Mouse (Mus musculus): ENCODE results near the gene Depp1.
"Not testable (repeated sequence)": the region's sequence is repeated elsewhere in the genome, so short reads cannot be mapped to it uniquely, and the experiment has no call there.

Gene Depp1

DNA sequence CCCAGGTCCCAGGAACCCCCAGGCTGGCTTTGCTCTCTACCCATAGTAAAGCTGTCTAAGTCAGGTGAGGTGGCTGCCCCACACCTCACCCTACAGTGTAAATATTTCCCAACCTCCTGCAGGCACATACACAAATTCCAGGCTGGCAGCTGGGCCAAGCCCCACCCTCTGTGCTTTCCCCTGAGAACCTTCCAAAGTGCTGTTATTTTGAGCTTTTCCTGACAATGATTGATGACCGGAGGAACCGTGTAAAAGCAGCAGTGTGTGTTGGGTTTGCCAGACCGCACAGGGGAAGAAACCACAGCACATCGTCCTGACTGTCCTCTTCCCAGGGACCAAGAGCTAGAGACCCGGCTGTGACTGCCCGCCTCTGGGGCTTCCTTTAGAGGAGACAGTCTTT lies at the start of gene Depp1:
Gene Depp1, plus strand, starts transcription at position 204 of the 400 bp plus-strand sequence.
- peak; percentile 84 to 88 for DNase-seq (ENCODE audit: low spot score in 2 of 2)

DNA sequence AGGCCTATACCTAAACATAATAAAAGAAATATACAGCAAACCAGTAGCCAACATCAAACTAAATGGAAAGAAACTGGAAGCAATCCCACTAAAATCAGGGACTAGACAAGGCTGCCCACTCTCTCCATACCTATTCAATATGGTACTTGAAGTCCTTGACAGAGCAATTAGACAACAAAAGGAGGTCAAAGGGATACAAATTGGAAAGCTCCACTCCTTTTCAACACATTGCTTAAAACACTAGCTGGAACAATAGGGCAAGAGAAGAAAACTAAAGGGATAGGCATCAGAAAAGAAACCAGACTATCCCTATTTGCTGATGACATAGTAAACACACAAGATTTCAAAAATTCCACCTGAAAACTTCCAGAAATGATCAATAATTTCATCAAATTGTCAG lies 49.4 kb upstream of the Depp1 start:
- not testable (repeated sequence) for DNase-seq (ENCODE audit: low spot score in 2 of 2)

- DNase-seq (ENCODE audit: low spot score in 2 of 2), result no peak
Observed at GRCm38 (mm10) chr6:116607230-116607629, 43.2 kb upstream of the Depp1 start.

DNA sequence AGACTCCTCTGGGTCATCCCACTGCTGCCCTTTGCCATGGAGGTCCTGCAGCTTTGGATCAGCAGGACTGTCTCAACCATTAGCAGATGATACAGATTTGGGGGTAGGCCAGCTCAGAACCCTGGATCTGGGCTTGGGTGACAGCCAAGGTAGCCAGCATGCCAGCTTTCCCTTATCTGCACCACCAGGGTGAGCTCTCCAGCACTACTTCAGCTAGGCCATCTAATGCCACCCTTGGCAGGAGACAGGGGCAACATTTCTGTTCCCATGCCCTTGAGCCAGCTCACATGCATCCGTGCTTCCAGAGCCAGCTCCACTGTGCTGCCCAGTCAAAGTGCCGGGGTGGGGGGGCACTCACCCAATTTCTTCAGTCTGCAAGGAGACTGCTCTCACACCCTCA lies 34.7 kb upstream of the Depp1 start:
- peak; percentile 62 to 69 for DNase-seq (ENCODE audit: low spot score in 2 of 2)

DNA sequence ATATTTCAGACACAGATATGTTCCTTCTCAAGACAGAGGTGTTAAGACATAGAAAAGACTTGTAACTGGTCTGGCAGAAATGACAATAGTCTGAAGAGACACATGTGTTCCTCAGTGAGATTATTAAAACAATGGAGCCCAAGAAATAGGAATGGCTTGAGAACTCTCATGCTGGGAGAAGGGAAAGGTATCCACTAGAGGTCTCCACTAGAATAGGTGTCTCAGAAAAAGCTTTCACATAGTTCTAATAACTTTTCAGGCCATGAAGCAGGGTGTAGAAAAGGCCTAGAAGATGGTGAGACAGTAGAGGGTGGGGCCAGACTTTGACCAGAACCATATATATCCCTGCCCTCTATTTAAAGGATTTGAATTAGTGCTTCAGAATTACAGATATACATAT lies 32.3 kb upstream of the Depp1 start:
- DNase-seq (ENCODE audit: low spot score in 2 of 2), result no peak

GRCm38 (mm10) chr6:116621318-116622023 lies 28.9 kb upstream of the Depp1 start:
- no peak for DNase-seq (ENCODE audit: low spot score in 2 of 2)

- DNase-seq (ENCODE audit: low spot score in 2 of 2), result not testable (repeated sequence)
Observed at GRCm38 (mm10) chr6:116626417-116626816, 24.0 kb upstream of the Depp1 start.

- no peak for DNase-seq (ENCODE audit: low spot score in 2 of 2)
Observed at GRCm38 (mm10) chr6:116628095-116628494, 22.3 kb upstream of the Depp1 start.

DNA sequence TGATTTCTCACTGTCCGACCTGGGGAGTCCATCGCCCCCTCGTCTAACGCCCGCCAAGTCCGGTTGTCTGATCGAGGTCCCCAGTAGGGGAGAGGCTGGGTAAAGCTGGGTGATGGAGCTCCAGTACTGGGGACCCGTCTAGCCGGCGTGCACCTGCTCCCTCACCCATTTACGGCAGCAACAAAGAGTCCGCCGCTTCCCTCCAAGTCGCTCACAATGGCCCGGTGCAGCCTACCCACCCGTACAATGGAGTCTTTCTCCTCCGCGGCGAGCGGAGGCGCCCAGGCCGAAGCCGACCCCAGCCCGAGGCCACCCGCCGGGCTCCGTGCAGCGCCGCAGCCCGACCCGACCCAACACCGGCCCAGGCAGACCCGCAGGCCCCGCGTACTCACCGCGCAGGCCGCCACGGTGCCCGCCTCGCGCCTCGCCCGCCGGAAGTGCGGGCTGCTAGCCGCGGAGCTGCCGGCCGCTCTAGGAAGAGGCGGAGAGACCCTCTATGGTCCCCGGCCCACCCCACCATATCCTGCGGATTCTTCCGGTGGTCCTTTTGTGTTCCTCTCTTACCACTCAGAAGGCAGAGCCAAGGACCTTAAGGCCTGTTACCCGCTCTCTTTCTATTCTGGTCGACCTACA lies 21.8 kb upstream of the Depp1 start, which contains the start of gene Zfp422:
Gene Zfp422, minus strand, starts transcription at position 461 of the 633 bp plus-strand sequence.
- DNase-seq (ENCODE audit: low spot score in 2 of 2), result peak; percentile 53 to 56

GRCm38 (mm10) chr6:116629766-116630165 lies 20.6 kb upstream of the Depp1 start:
- no peak for DNase-seq (ENCODE audit: low spot score in 2 of 2)

DNA sequence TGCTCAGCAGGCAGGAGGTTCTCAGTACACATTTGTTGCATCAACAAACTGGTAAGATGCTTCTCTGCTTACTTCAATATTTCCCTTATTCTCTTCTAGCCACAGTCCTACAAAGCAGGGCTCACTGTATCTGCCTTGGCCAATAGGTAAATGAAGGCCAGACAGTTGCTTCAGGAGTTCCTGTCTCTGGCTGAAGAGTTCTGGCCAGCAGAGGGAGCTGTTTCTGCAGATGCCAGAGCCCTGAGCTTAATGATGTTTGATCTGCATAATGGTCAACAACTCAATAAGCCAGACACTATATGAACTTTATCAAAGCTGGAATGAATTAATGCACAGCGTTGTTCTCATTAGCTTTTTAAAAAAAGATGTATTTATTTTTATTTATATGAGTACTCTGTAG lies 18.3 kb upstream of the Depp1 start:
- DNase-seq (ENCODE audit: low spot score in 2 of 2), result peak; percentile 63 to 82

GRCm38 (mm10) chr6:116633741-116634695 lies 16.4 kb upstream of the Depp1 start:
- no peak for DNase-seq (ENCODE audit: low spot score in 2 of 2)

DNA sequence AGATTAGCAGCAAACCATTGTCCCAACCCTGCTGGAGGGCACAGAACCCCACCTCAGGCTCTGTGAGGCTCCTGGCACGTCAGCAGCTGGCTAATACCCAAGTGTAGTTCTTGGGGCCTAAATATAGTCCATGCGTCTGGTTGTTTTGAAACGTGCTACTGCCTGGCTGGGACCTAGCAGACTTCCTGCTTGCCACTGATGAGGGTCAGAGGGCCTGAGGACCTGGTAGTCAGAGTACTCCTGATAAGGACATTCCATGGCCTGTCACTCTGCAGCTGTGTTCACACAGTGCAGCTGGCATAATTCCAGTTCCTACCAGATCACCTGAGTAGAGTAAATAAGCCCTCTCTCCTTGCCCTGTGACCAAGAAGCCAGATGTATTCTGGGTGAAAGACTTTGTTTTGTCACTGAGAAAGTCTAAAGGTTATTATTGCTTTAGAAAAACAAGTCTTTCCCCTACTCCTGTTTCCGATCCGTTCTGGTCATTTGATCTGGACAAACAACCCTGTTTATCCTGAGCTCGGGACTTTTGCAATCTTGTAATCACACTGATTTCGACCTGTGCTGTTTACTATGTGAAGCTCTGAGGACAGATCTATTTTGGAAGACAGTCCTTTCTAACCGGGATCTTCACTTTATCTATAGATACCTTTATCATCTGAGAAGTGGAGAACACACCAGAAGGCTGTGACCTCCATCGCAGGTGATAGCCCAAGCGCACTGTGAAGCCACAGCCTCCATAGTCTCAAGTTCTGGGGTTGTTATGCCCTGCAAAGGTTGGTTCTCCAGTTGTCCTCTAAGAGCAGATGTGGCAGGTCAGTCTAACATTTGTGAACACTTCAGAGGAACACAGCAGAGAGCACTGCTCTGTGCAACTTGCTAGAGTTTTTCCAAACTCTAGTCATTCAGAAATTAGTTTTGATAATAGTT lies 14.9 kb upstream of the Depp1 start:
- DNase-seq (ENCODE audit: low spot score in 2 of 2), result peak; percentile 92 to 96

GRCm38 (mm10) chr6:116636581-116637235 lies 13.7 kb upstream of the Depp1 start:
- DNase-seq (ENCODE audit: low spot score in 2 of 2), result no peak

GRCm38 (mm10) chr6:116637496-116637895 lies 12.9 kb upstream of the Depp1 start:
- DNase-seq (ENCODE audit: low spot score in 2 of 2), result peak in 1 of 2 experiments; percentile 56

DNA sequence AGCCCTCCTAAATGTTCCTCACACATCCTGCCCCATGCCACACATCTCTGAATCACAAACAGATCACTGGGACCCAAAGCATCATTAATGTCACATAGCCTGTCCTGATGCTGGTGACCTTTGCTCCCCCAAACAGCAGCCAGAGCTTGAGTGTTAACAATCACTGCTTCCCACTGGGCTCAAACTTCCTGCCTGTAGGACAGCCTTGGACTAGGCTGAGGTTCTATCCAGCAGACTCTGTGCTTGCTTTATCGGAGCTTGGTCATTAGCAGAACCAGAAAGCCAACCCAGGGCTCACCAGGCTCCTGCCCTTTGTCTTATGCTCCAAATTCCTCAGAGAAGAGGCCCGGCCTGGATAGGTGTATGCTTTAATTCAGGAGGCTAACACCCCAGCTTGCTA lies 11.5 kb upstream of the Depp1 start:
- DNase-seq (ENCODE audit: low spot score in 2 of 2), result no peak

DNA sequence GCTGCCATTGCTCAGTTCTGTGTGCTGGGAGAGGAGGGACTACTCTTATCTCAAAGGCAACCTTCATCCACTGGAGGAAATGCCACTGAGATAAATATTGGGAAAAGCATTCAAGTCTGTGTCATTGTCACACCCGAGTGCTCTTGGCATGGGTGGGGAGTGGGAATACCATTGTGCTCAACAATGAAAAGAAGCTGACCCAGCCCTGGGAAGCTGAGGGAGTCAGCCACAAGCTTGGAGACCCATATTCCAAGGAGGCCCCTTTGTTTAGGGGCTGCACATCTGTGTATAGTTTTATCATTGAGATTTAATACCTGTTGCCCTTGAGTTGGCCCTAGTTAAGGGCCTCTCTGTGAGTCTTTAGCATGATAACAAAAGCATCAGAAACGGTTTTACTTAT lies 10.7 kb upstream of the Depp1 start:
- DNase-seq (ENCODE audit: low spot score in 2 of 2), result peak in 1 of 2 experiments; percentile 58

GRCm38 (mm10) chr6:116642942-116643341 lies 7.5 kb upstream of the Depp1 start:
- DNase-seq (ENCODE audit: low spot score in 2 of 2), result no peak

DNA sequence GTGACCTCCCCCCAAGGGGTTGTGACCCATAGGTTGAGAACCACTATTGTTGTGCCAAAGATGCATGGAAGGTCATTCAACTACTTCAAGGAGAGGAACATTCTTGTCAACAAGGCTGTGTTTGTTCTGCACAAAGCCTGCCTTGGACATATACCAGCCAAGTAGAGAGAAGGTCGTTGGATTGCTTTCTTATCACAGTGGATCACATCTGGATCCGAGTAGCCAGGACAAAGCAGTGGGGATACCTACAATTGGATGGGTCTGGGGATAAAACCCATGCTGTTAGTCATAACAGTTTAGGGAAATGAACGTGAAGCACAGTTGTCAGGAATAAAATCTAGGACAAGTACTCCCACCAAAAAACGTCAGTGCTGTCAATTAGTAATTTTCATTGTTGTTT lies 6.5 kb upstream of the Depp1 start:
- peak in 1 of 2 experiments; percentile 39 for DNase-seq (ENCODE audit: low spot score in 2 of 2)

DNA sequence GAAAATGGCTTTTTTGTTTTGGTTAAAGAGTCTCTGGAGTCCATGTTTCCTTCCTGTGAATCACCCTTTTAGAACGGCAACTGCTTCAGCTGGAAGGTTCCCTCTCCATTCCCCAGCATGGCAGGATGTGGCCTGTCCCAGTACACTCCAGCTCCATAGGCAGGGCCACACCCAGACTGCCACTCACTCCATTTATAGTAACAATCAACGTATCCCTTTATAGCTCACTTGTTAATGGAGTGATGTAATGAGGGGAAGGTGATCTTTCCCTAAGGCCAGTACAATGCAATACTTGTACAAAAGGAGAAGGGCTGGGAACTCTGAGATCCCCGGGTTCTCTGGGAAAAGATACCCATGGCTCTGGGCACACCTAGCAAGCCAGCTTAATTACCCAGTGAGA lies 6.1 kb upstream of the Depp1 start:
- peak; percentile 71 to 87 for DNase-seq (ENCODE audit: low spot score in 2 of 2)
